Mouse (Mus musculus): ENCODE measurements around the gene Pde6h. TPM values are rescaled to one million over a fixed set of nuclear protein-coding genes. Genes with fewer than 3 reads are reported as not detected.

Gene Pde6h
- total and polyA plus RNA-seq, 3 experiments = 0.04 to 0.30 TPM; not detected in 1

GRCm38 (mm10) chr6:136955240-136955639, 31.6 kb downstream of the Pde6h start:
- Histone ChIP-seq H3K9me3 (replicated peaks; ENCODE audit: low read length) (no peaks in the 10 kb centered on the region), H3K4me1 (ENCODE audit: control insufficient read depth in 1 of 2, insufficient read depth in 2 of 2) (no peaks in the 10 kb centered on the region), H3K27me3 (replicated peaks) (no peaks in the 10 kb centered on the region), H3K9ac (ENCODE audit: insufficient read depth, low read depth) (no peak overlapping the region), H3K79me2 (replicated peaks; ENCODE audit: control insufficient read depth, extremely low read depth, insufficient read depth, poor library complexity, severe bottlenecking) (no peaks in the 10 kb centered on the region), H3K4me3 (replicated peaks in 1 of 3; ENCODE audit: low read depth in 2 of 3, low read length in 2 of 3, poor library complexity in 1 of 3) (no peak overlapping the region), H3K27ac (ENCODE audit: insufficient read depth, low read depth) (no peak overlapping the region), H3K36me3 (replicated peaks in 1 of 2; ENCODE audit: control insufficient read depth in 1 of 2, insufficient read depth in 1 of 2, low read length in 1 of 2) (no peaks in the 10 kb centered on the region), H3K4me2 (ENCODE audit: insufficient read depth, low read depth, poor library complexity, severe bottlenecking) (no peak overlapping the region)
- TF ChIP-seq ZKSCAN1 (IDR thresholded peaks at IDR 0.05; ENCODE audit: borderline replicate concordance, low read depth, low read length) = no peak
- no peak for TF ChIP-seq MAZ (IDR thresholded peaks at IDR 0.05; ENCODE audit: low read depth, low read length)
- no peak for TF ChIP-seq MXI1 (IDR thresholded peaks at IDR 0.05; ENCODE audit: low read depth, low read length)
- no peak for TF ChIP-seq HCFC1 (IDR thresholded peaks at IDR 0.05; ENCODE audit: low read depth, low read length)
- no peak for TF ChIP-seq SMC3 (IDR thresholded peaks at IDR 0.05; ENCODE audit: low read depth, low read length)
- TF ChIP-seq NELFE (IDR thresholded peaks at IDR 0.05; ENCODE audit: low read depth, low read length) = no peak
- no peak for TF ChIP-seq SIN3A (IDR thresholded peaks at IDR 0.05; ENCODE audit: low read length)
- no peak for TF ChIP-seq POLR2A (IDR thresholded peaks at IDR 0.05; ENCODE audit: low read depth, low read length)
- no peak for TF ChIP-seq KAT2A (IDR thresholded peaks at IDR 0.05; ENCODE audit: insufficient replicate concordance, low read length)
- TF ChIP-seq MAFK (IDR thresholded peaks at IDR 0.05; ENCODE audit: insufficient replicate concordance, low read length) = no peak
- dilution Hi-C loops (cut with MboI; ENCODE audit: extremely low pct_ligation_motif_present, extremely low pct_unique_long_range_greater_than_20kb, low sequenced_read_pairs) = no loop called here
- DNase-seq (ENCODE audit: extremely low read depth) = no peak
- in situ Hi-C loops (cut with MboI; ENCODE audit: low pct_ligation_motif_present, low pct_unique_long_range_greater_than_20kb, low sequenced_read_pairs) = no loop called here

- Histone ChIP-seq H3K9ac (ENCODE audit: insufficient read depth, low read depth) (no peak overlapping the region), H3K79me2 (replicated peaks; ENCODE audit: control insufficient read depth, extremely low read depth, insufficient read depth, poor library complexity, severe bottlenecking) (no peaks in the 10 kb centered on the region), H3K4me3 (replicated peaks in 1 of 3; ENCODE audit: low read depth in 2 of 3, low read length in 2 of 3, poor library complexity in 1 of 3) (no peak overlapping the region), H3K4me1 (ENCODE audit: control insufficient read depth in 1 of 2, insufficient read depth in 2 of 2) (no peaks in the 10 kb centered on the region), H3K9me3 (replicated peaks; ENCODE audit: low read length) (no peaks in the 10 kb centered on the region), H3K27me3 (replicated peaks) (no peaks in the 10 kb centered on the region), H3K27ac (ENCODE audit: insufficient read depth, low read depth) (no peak overlapping the region), H3K4me2 (ENCODE audit: insufficient read depth, low read depth, poor library complexity, severe bottlenecking) (no peak overlapping the region), H3K36me3 (replicated peaks in 1 of 2; ENCODE audit: control insufficient read depth in 1 of 2, insufficient read depth in 1 of 2, low read length in 1 of 2) (no peaks in the 10 kb centered on the region)
- in situ Hi-C loops (cut with MboI; ENCODE audit: low pct_ligation_motif_present, low pct_unique_long_range_greater_than_20kb, low sequenced_read_pairs) (no loop called here), dilution Hi-C loops (cut with MboI; ENCODE audit: extremely low pct_ligation_motif_present, extremely low pct_unique_long_range_greater_than_20kb, low sequenced_read_pairs) (no loop called here)
- DNase-seq (ENCODE audit: extremely low read depth) = no peak
- no peak for TF ChIP-seq GABPA (IDR thresholded peaks at IDR 0.05; ENCODE audit: insufficient replicate concordance, low read depth, low read length)
- no peak for TF ChIP-seq ETS1 (conservative IDR thresholded peaks at IDR 0.05; ENCODE audit: low read depth, low read length)
- no peak for TF ChIP-seq UBTF (IDR thresholded peaks at IDR 0.05; ENCODE audit: low read depth, low read length)
- TF ChIP-seq USF2 (conservative IDR thresholded peaks at IDR 0.05; ENCODE audit: low read depth, low read length) = no peak
Observed at GRCm38 (mm10) chr6:136957062-136957461, 33.4 kb downstream of the Pde6h start.

GRCm38 (mm10) chr6:136959131-136959530, 35.5 kb downstream of the Pde6h start:
- H3K4me2 ChIP-seq (ENCODE audit: insufficient read depth, low read depth, poor library complexity, severe bottlenecking) = no peak overlapping the region
- no peaks in the 10 kb centered on the region for H3K9me3 ChIP-seq (replicated peaks; ENCODE audit: low read length)
- TF ChIP-seq CTCF (conservative IDR thresholded peaks at IDR 0.05 in 1 of 2, IDR thresholded peaks at IDR 0.05 in 1 of 2; ENCODE audit: low read depth in 2 of 2, low read length in 2 of 2) (no peak), ZMIZ1 (IDR thresholded peaks at IDR 0.05; ENCODE audit: low read depth, low read length) (no peak), BHLHE40 (IDR thresholded peaks at IDR 0.05; ENCODE audit: low read depth, low read length) (no peak), MAZ (IDR thresholded peaks at IDR 0.05; ENCODE audit: low read depth, low read length) (no peak), HCFC1 (IDR thresholded peaks at IDR 0.05; ENCODE audit: low read depth, low read length) (no peak), SMC3 (IDR thresholded peaks at IDR 0.05; ENCODE audit: low read depth, low read length) (no peak), IRF4 (IDR thresholded peaks at IDR 0.05; ENCODE audit: low read depth, low read length) (no peak), MAFK (IDR thresholded peaks at IDR 0.05; ENCODE audit: insufficient replicate concordance, low read length) (no peak), EP300 (IDR thresholded peaks at IDR 0.05; ENCODE audit: low read length) (no peak), ZKSCAN1 (IDR thresholded peaks at IDR 0.05; ENCODE audit: borderline replicate concordance, low read depth, low read length) (no peak), ETS1 (conservative IDR thresholded peaks at IDR 0.05; ENCODE audit: low read depth, low read length) (no peak)
- dilution Hi-C loops (cut with MboI; ENCODE audit: extremely low pct_ligation_motif_present, extremely low pct_unique_long_range_greater_than_20kb, low sequenced_read_pairs) = no loop called here
- no peaks in the 10 kb centered on the region for H3K36me3 ChIP-seq (replicated peaks in 1 of 2; ENCODE audit: control insufficient read depth in 1 of 2, insufficient read depth in 1 of 2, low read length in 1 of 2)
- H3K9ac ChIP-seq (ENCODE audit: insufficient read depth, low read depth) = no peak overlapping the region
- H3K4me1 ChIP-seq (ENCODE audit: control insufficient read depth in 1 of 2, insufficient read depth in 2 of 2) = peaks cover 5 to 14% of the 10 kb centered on the region in 2 experiments; a peak in 3 of 4 replicates
- DNase-seq (ENCODE audit: extremely low read depth) = no peak
- in situ Hi-C loops (cut with MboI; ENCODE audit: low pct_ligation_motif_present, low pct_unique_long_range_greater_than_20kb, low sequenced_read_pairs) = no loop called here
- no peaks in the 10 kb centered on the region for H3K79me2 ChIP-seq (replicated peaks; ENCODE audit: control insufficient read depth, extremely low read depth, insufficient read depth, poor library complexity, severe bottlenecking)
- no peak overlapping the region for H3K4me3 ChIP-seq (replicated peaks in 1 of 3; ENCODE audit: low read depth in 2 of 3, low read length in 2 of 3, poor library complexity in 1 of 3)
- no peak overlapping the region for H3K27ac ChIP-seq (ENCODE audit: insufficient read depth, low read depth)
- no peaks in the 10 kb centered on the region for H3K27me3 ChIP-seq (replicated peaks)
